Mouse (Mus musculus): ENCODE measurements around the gene Ndufaf3. TPM values are rescaled to one million over a fixed set of nuclear protein-coding genes. Genes with fewer than 3 reads are reported as not detected.

The Ndufaf3 gene
- total and polyA plus RNA-seq, 3 experiments = 60.7 to 88.1 (median 61.9) TPM

GRCm38 (mm10) chr9:108599021-108599566, 31.9 kb upstream of the Ndufaf3 start:
- DNase-seq = no peak
- Histone ChIP-seq H3K4me1 (ENCODE audit: control insufficient read depth, insufficient read depth, low read length) (peaks cover 3% of the 10 kb centered on the region), H3K9ac (ENCODE audit: low read depth, low read length) (no peak overlapping the region), H3K27me3 (ENCODE audit: control insufficient read depth, insufficient read depth, low read length) (no peaks in the 10 kb centered on the region), H3K4me3 (no peak overlapping the region), H3K36me3 (ENCODE audit: control insufficient read depth, insufficient read depth, low read length) (no peaks in the 10 kb centered on the region), H3K27ac (no peak overlapping the region), H3K79me2 (replicated peaks; ENCODE audit: control insufficient read depth, insufficient read depth, low read length) (no peaks in the 10 kb centered on the region)
- intact Hi-C loops (cut with DNase I) = no loop called here
- TF ChIP-seq EP300 (IDR thresholded peaks at IDR 0.05; ENCODE audit: insufficient read depth, low read depth, low read length) (no peak), POLR2A (IDR thresholded peaks at IDR 0.05; ENCODE audit: insufficient read depth, low read depth, low read length) (no peak), CTCF (IDR thresholded peaks at IDR 0.05) (no peak)
- WGBS = 71% methylated on average over 4 of the region's 4 CpGs

GRCm38 (mm10) chr9:108596998-108597764, 29.9 kb upstream of the Ndufaf3 start, which contains the start of gene P4htm:
P4htm (minus strand) TSS chr9:108597667.
- peak within 1 kb of the TSS; percentile 73 for H3K27ac ChIP-seq
- DNase-seq = peak; percentile 83 to 84
- H3K27me3 ChIP-seq (ENCODE audit: control insufficient read depth, insufficient read depth, low read length) = no peaks in the 10 kb centered on the region
- intact Hi-C loops (cut with DNase I) = no loop called here
- 4% methylated on average over 68 of the region's 69 CpGs for WGBS
- peak within 1 kb of the TSS; percentile 83 for H3K9ac ChIP-seq (ENCODE audit: low read depth, low read length)
- no peaks in the 10 kb centered on the region for H3K79me2 ChIP-seq (replicated peaks; ENCODE audit: control insufficient read depth, insufficient read depth, low read length)
- H3K4me3 ChIP-seq = peak within 1 kb of the TSS; percentile 81
- no peaks in the 10 kb centered on the region for H3K36me3 ChIP-seq (ENCODE audit: control insufficient read depth, insufficient read depth, low read length)
- peaks cover 3% of the 10 kb centered on the region for H3K4me1 ChIP-seq (ENCODE audit: control insufficient read depth, insufficient read depth, low read length)
- TF ChIP-seq CTCF (IDR thresholded peaks at IDR 0.05) (peak; percentile 50), EP300 (IDR thresholded peaks at IDR 0.05; ENCODE audit: insufficient read depth, low read depth, low read length) (no peak), POLR2A (IDR thresholded peaks at IDR 0.05; ENCODE audit: insufficient read depth, low read depth, low read length) (peak; percentile 57; the same call in 1 of the 2 replicates)

GRCm38 (mm10) chr9:108594354-108594753, 27.1 kb upstream of the Ndufaf3 start:
- H3K27ac ChIP-seq = peak overlapping the region; percentile 2; the same call in 1 of the 2 replicates

GRCm38 (mm10) chr9:108591462-108591861, 24.2 kb upstream of the Ndufaf3 start:
- H3K79me2 ChIP-seq (replicated peaks; ENCODE audit: control insufficient read depth, insufficient read depth, low read length) = no peaks in the 10 kb centered on the region
- intact Hi-C loops (cut with DNase I) = no loop called here
- H3K9ac ChIP-seq (ENCODE audit: low read depth, low read length) = no peak overlapping the region
- no peak overlapping the region for H3K4me3 ChIP-seq
- H3K27me3 ChIP-seq (ENCODE audit: control insufficient read depth, insufficient read depth, low read length) = no peaks in the 10 kb centered on the region
- no peaks in the 10 kb centered on the region for H3K36me3 ChIP-seq (ENCODE audit: control insufficient read depth, insufficient read depth, low read length)
- H3K4me1 ChIP-seq (ENCODE audit: control insufficient read depth, insufficient read depth, low read length) = peaks cover 3% of the 10 kb centered on the region
- DNase-seq = no peak
- WGBS = 78% methylated on average over 4 of the region's 4 CpGs
- no peak overlapping the region for H3K27ac ChIP-seq
- TF ChIP-seq CTCF (IDR thresholded peaks at IDR 0.05) = no peak
- TF ChIP-seq POLR2A (IDR thresholded peaks at IDR 0.05; ENCODE audit: insufficient read depth, low read depth, low read length) = no peak
- no peak for TF ChIP-seq EP300 (IDR thresholded peaks at IDR 0.05; ENCODE audit: insufficient read depth, low read depth, low read length)

More at GRCm38 (mm10) chr9:108594354-108594753, 27.1 kb upstream of the Ndufaf3 start:
- no peaks in the 10 kb centered on the region for H3K27me3 ChIP-seq (ENCODE audit: control insufficient read depth, insufficient read depth, low read length)
- 33% methylated on average over 3 of the region's 3 CpGs for WGBS
- TF ChIP-seq EP300 (IDR thresholded peaks at IDR 0.05; ENCODE audit: insufficient read depth, low read depth, low read length) (no peak), POLR2A (IDR thresholded peaks at IDR 0.05; ENCODE audit: insufficient read depth, low read depth, low read length) (no peak), CTCF (IDR thresholded peaks at IDR 0.05) (no peak)
- H3K4me1 ChIP-seq (ENCODE audit: control insufficient read depth, insufficient read depth, low read length) = peaks cover 3% of the 10 kb centered on the region
- H3K9ac ChIP-seq (ENCODE audit: low read depth, low read length) = no peak overlapping the region
- no peaks in the 10 kb centered on the region for H3K36me3 ChIP-seq (ENCODE audit: control insufficient read depth, insufficient read depth, low read length)
- no peaks in the 10 kb centered on the region for H3K79me2 ChIP-seq (replicated peaks; ENCODE audit: control insufficient read depth, insufficient read depth, low read length)
- H3K4me3 ChIP-seq = no peak overlapping the region
- intact Hi-C loops (cut with DNase I) = no loop called here
- DNase-seq = no peak

GRCm38 (mm10) chr9:108589229-108589628, 22.0 kb upstream of the Ndufaf3 start:
- H3K9ac ChIP-seq (ENCODE audit: low read depth, low read length) = no peak overlapping the region
- WGBS = 78% methylated on average over 5 of the region's 5 CpGs
- TF ChIP-seq EP300 (IDR thresholded peaks at IDR 0.05; ENCODE audit: insufficient read depth, low read depth, low read length) = no peak
- no peak for TF ChIP-seq POLR2A (IDR thresholded peaks at IDR 0.05; ENCODE audit: insufficient read depth, low read depth, low read length)
- TF ChIP-seq CTCF (IDR thresholded peaks at IDR 0.05) = no peak
- H3K27me3 ChIP-seq (ENCODE audit: control insufficient read depth, insufficient read depth, low read length) = no peaks in the 10 kb centered on the region
- H3K79me2 ChIP-seq (replicated peaks; ENCODE audit: control insufficient read depth, insufficient read depth, low read length) = no peaks in the 10 kb centered on the region
- no peak overlapping the region for H3K27ac ChIP-seq
- no peaks in the 10 kb centered on the region for H3K4me1 ChIP-seq (ENCODE audit: control insufficient read depth, insufficient read depth, low read length)
- no peak for DNase-seq
- no peak overlapping the region for H3K4me3 ChIP-seq
- intact Hi-C loops (cut with DNase I) = no loop called here
- H3K36me3 ChIP-seq (ENCODE audit: control insufficient read depth, insufficient read depth, low read length) = no peaks in the 10 kb centered on the region

Data from heart, adult 2 months (tissue).